Mouse (Mus musculus) adrenal gland, postnatal 14 days (tissue): ENCODE data around the gene Gng3. TPM values are rescaled to one million over a fixed set of nuclear protein-coding genes. Genes with fewer than 3 reads are reported as not detected.
"Not testable (repeated sequence)": the region's sequence is repeated elsewhere in the genome, so short reads cannot be mapped to it uniquely, and the experiment has no call there.

ENCODE experiments used
- DNase-seq: peaks from one replicate; pipeline ENCODE4 v3.0.0; 2021; ENCODE audit warnings: mixed read lengths
- long read RNA-seq, 2 experiments: library from polyadenylated mRNA; stranded (forward); transcript quantifications; one replicate each; pipeline ENCODE4 v2.0.0; 2021
- total RNA-seq: library from RNA; stranded (reverse); gene quantifications from 2 replicates; pipeline ENCODE4 v1.2.3, GENCODE M21; 2021

Gng3 gene
- total RNA-seq = 6.4 and 9.3 TPM in 2 replicates
- long read RNA-seq, experiment 1, transcript Gng3-201 (3 exons, 1,643 nt) = major isoform, 5 of 9 reads
- long read RNA-seq, experiment 1, partial matches to known transcripts = 1 of 9 reads
- long read RNA-seq, experiment 1, other reads (novel, unspliced or antisense) = 3 of 9 reads
- long read RNA-seq, experiment 2, transcript Gng3-201 (3 exons, 1,643 nt) = major isoform, 6 of 11 reads
- long read RNA-seq, experiment 2, partial matches to known transcripts = 0 of 11 reads
- long read RNA-seq, experiment 2, other reads (novel, unspliced or antisense) = 5 of 11 reads

- DNase-seq = no peak
Measured at GRCm38 (mm10) chr19:8839103-8839907, at the start of gene Gng3. Gng3 (minus strand) TSS chr19:8839194.

- DNase-seq = no peak
Measured at GRCm38 (mm10) chr19:8887585-8888463, 48.8 kb upstream of the Gng3 start.

- no peak for DNase-seq
Measured at GRCm38 (mm10) chr19:8886916-8887584, 48.1 kb upstream of the Gng3 start.

- no peak for DNase-seq
Measured at GRCm38 (mm10) chr19:8883616-8884015, 44.6 kb upstream of the Gng3 start, which contains the start of the genes Lbhd1 and Gm49403. Lbhd1 (plus strand) TSS chr19:8883732. Gm49403 (plus strand) TSS chr19:8883930.

GRCm38 (mm10) chr19:8881034-8881392 lies 42.0 kb upstream of the Gng3 start:
- no peak for DNase-seq

GRCm38 (mm10) chr19:8880311-8881033 lies 41.5 kb upstream of the Gng3 start, which contains the start of gene Uqcc3:
Uqcc3 (minus strand) TSS chr19:8880923.
- peak; percentile 95 for DNase-seq

- no peak for DNase-seq
Measured at GRCm38 (mm10) chr19:8875031-8875430, 36.0 kb upstream of the Gng3 start.

- no peak for DNase-seq
Measured at GRCm38 (mm10) chr19:8872266-8872840, 33.4 kb upstream of the Gng3 start.

GRCm38 (mm10) chr19:8871267-8872186 lies 32.5 kb upstream of the Gng3 start, which contains the start of gene Ubxn1:
Ubxn1 (plus strand) TSS chr19:8871496.
- peak; percentile 99 for DNase-seq

- DNase-seq = peak; percentile 25
Measured at GRCm38 (mm10) chr19:8870838-8871237, 31.8 kb upstream of the Gng3 start.

- not testable (repeated sequence) for DNase-seq
Measured at GRCm38 (mm10) chr19:8870381-8870780, 31.4 kb upstream of the Gng3 start.

GRCm38 (mm10) chr19:8864265-8864664 lies 25.3 kb upstream of the Gng3 start:
- DNase-seq = no peak

GRCm38 (mm10) chr19:8859018-8859417 lies 20.0 kb upstream of the Gng3 start:
- DNase-seq = no peak

- DNase-seq = peak; percentile 84
Measured at GRCm38 (mm10) chr19:8857689-8858088, 18.7 kb upstream of the Gng3 start.

- no peak for DNase-seq
Measured at GRCm38 (mm10) chr19:8853117-8853516, 14.1 kb upstream of the Gng3 start.

GRCm38 (mm10) chr19:8852236-8852928 lies 13.4 kb upstream of the Gng3 start:
- peak; percentile 42 for DNase-seq

GRCm38 (mm10) chr19:8851639-8852038 lies 12.6 kb upstream of the Gng3 start:
- peak; percentile 36 for DNase-seq

- peak; percentile 72 for DNase-seq
Measured at GRCm38 (mm10) chr19:8850402-8850901, 11.5 kb upstream of the Gng3 start, which contains the start of gene Lrrn4cl. Lrrn4cl (plus strand) TSS chr19:8850768.
